Mouse (Mus musculus): ENCODE data around the gene Spns3. TPM values are rescaled to one million over a fixed set of nuclear protein-coding genes. Genes with fewer than 3 reads are reported as not detected.

Spns3 gene
- polyA plus RNA-seq, 2 experiments from 2014 or later, result 0.61 to 0.70 TPM

DNA sequence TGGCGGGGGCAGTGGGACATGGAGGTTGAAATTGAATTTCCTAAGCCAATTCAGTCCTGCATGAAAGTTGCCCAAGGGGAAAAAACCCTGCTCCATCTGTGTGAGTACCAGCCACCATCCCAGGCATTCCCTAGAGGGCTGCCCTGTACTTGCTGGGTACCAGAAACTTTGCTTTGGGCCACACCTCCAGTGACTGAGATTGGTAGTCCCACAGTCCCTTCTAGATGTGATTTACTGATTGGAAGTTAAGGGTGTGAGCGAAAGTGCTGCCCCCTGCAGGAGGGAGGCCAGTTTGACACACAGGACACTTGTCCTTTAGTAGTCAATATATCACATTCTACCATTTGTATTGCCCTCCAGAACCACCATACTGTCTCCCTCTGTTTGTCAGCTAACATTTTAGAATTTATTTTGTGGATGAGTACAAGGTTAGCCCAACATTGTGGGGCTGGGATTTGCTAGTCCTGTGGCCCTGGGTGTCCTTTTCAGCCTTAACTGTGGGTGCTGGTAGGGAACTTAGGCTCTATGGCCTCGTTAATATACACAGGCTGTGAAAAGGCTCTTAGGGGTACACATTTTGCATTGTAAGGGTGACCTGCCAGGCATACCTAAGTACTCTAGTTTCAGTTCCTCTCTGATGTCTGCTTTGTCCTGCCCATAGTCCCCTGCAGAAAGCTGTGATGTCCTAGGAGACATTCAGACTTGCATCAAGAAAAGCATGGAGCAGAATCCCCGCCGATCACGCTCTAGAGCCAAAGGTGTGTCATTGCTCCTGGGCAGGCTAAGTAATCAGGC lies 103.8 kb downstream of the Spns3 start:
- ATAC-seq, result peak; percentile 60

Other genes starting within 250 kb of the Spns3 start
- gene Xaf1, start 248.9 kb downstream of the Spns3 start, polyA plus RNA-seq (2017; shearing (Covaris generic)), result 100 to 1,000 TPM in 1 of 2 experiments, 10 to 100 TPM in 1; 68.0 to 111 TPM
- under 1 TPM; 0.20 to 0.28 TPM for gene Fbxo39, start 236.1 kb downstream of the Spns3 start, polyA plus RNA-seq (2017; shearing (Covaris generic))
- not detected for gene Tekt1, start 188.1 kb downstream of the Spns3 start, polyA plus RNA-seq (2017; shearing (Covaris generic))
- not detected for gene Smtnl2, start 138.8 kb downstream of the Spns3 start, polyA plus RNA-seq (2017; shearing (Covaris generic))
- gene Ggt6, start 115.0 kb downstream of the Spns3 start, polyA plus RNA-seq (2017; shearing (Covaris generic)), result not detected
- 10 to 100 TPM; 55.5 to 77.9 TPM for gene Mybbp1a, start 109.2 kb downstream of the Spns3 start, polyA plus RNA-seq (2017; shearing (Covaris generic))
- not detected for gene Spns2, start 60.6 kb downstream of the Spns3 start, polyA plus RNA-seq (2017; shearing (Covaris generic))
- gene Ube2g1, start 56.8 kb upstream of the Spns3 start, polyA plus RNA-seq (2017; shearing (Covaris generic)), result 10 to 100 TPM; 49.6 to 52.2 TPM
- gene Ankfy1, start 139.5 kb upstream of the Spns3 start, polyA plus RNA-seq (2017; shearing (Covaris generic)), result 10 to 100 TPM; 33.2 to 41.2 TPM
- 1 to 10 TPM; 6.2 to 6.7 TPM for gene Cyb5d2, start 245.6 kb upstream of the Spns3 start, polyA plus RNA-seq (2017; shearing (Covaris generic))
- gene Zzef1, start 245.7 kb upstream of the Spns3 start, polyA plus RNA-seq (2017; shearing (Covaris generic)), result 10 to 100 TPM; 22.1 to 25.8 TPM